Mouse (Mus musculus) layer of hippocampus, adult 11-12 months (tissue): ENCODE measurements at regions not wholly inside any gene's neighbourhood (a gene's known extent, or its start where the extent isn't known, plus 50 kb on each side); places are given as distances from the start of the nearest gene placed in this dataset.

Experiments
- DNase-seq: peaks from one replicate; pipeline ENCODE4 v3.0.0; 2022; ENCODE audit warnings: low spot score

DNA sequence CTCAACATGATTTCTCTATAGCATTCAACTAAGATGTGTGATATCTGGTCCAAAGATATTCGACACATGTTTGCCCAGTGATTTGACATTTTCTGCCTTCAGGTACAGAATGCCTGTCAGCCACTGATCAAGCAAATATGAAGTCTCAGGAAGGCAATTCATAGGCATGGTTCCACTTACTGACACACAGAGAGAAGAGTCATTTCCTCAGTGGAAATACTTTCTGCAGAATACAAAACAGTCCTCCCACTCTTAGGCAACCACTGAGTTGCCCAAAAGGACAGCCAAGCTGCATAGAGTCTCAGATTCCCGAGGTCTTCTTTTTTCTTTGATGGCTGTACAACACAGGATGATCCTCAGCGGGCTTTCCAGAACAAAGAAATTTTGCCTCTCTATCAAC is 110.9 kb downstream of the Ndufa4 start:
- no peak for DNase-seq

DNA sequence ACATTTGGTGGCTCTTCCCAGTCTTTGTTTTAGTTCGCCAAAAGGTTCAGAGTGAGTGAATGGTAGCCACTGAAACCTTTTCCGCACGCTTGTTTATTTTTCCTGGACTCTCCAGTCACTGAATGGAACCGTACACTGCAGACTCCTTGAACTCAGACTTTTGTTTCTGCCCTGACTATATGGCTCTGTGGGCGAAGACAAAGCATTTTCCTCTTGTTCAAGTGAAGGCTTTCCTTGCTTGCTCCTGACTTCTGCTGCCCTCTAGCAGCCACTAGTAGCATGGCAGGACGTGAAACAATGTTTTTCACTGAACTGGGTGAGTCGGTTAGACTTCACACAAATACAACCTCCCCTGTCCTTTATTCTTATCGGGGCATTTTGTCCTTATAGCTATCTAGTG is 113.9 kb downstream of the Ndufa4 start:
- peak; percentile 35 for DNase-seq

DNA sequence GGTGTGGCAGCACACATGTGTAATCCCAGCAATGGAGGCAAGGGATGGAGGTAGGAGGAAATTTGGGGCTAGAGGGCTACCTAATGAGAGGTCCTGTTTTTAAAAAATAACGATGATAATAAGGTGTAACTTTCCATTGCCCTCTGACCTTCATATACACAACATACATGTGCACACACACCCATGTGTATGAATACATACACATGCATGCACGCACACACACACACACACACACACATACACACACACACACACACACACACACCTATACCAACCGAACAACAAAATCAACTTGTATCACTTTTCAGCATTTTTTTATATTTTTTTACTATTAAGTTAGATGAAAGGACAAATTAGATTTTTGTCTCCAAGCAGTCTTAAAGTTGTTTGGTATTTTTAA is 115.1 kb downstream of the Ndufa4 start:
- no peak for DNase-seq

DNA sequence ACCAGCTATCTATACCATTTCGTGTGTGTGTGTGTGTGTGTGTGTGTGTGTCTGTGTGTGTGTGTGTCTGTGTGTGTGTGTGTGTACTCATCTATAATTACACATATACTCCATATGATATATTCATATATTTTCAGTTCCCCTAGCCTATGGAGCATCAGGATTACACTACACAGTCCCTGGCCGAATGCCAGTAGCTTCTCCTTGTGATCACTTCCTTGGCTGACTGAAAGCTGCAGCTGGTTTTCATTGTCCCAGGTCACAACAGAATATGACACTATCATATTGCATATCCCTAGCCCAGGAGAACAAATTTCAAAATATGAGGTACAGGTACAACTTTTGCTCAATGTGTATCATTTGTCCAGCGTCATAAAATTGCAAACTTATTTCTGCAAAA is 116.2 kb downstream of the Ndufa4 start:
- no peak for DNase-seq

DNA sequence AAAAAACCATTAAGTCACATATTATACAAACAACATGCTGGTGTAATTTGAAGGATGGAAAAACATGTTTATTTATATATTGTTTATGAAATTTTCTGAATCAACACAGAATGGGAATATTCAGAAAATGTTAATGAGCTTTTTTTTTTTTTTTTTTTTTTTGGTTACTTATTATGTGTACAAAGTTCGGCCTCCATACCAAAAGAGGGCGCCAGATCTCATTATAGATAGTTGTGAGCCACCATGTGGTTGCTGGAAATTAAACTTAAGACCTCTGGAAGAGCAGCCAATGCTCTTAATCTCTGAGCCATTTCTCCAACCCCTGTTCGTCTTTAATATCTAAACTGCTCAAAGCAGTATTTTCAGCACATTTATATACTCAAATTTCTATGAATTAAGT is 133.3 kb downstream of the Ndufa4 start:
- no peak for DNase-seq

DNA sequence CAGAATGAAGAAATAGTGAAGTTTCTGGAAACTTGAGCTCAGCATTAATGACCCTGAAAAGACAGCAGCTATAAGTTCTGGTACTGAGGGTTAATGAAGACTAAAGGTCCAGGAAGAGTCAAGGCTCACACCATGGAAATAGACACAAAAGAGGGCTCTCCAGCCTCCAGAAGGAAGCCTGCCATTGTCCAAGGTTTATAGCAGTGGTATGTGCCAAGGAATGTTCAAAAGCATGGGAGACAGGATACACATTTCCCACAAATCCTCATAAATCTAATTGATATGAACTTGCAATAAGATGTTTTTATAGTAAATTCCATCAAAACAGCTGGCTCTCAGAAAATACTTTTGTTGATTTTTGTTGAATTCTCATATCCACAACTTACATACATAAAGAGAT is 144.4 kb downstream of the Ndufa4 start:
- no peak for DNase-seq

DNA sequence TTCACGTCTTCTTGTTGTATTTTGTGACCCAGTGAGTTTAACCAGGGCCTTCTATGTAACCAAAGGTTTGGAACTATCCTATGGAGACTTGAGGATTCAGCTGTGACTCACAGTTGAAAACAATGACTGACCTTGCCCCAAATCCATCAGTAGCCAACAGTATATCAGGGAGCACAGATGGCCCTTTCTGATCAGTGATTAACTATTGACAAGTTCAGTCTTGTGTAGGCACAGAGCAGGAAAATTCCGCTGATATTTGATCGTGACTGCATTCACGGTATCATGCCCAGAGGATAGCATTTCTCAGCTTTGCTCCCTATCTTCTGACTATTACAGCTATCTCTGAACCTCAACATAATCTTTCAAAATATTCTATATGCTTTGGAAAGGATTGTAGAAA is 169.6 kb downstream of the Ndufa4 start:
- DNase-seq = no peak

DNA sequence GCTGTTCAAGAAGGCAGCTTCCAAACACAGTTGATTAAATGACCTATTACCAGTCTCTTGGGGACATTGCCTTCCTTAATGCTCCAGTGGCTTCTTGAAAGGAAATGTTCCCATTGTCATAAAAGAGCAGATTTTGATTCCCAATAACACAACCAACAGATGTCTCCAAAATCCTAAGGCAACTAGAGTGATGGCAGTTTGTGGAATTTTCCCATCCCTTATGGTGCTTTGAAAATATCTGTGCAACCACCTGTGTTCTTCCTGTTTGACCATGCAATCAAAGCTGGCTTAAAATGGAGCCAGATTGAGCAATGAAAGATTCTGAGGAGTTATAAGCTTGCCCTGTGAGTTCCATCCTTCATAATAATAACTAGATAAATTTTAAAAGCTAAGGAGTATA is 176.2 kb downstream of the Ndufa4 start:
- DNase-seq = peak; percentile 47

DNA sequence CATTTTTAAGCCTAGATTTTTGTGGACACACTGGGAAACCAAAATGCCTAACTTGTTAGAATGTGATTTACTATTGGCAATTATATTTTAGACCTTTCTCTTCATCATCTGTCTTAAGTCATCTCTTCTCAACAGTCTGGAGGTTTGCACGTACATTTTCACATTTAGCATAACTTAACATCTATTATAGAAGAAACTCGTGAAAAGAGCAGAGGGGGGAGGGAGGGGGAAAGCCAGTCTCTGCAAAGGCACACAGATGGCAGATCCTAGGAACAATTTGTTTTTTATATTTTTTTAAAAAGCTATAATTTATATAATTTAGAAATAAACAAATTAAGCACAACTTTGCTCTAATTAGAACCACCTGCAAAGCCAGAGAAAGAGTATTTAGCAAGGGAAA is 176.6 kb downstream of the Ndufa4 start:
- no peak for DNase-seq

DNA sequence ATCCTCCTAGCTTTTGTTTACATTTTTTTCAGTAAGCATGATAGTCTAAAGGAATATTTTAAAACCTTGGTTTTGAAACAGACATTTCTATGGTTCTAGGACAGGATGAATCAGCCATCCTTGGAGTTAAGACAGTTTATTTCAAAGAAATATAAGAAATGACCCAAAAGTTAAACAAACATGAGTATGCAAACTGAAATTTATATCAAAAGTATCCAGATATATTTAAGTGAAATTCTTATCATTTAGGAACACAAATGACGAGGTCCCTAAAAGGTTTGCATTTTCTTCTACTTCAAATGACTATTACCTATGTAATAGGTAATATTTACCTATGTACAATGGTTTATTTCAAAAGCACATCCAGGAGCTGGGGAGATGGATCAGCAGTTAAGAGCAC is 179.5 kb downstream of the Ndufa4 start:
- no peak for DNase-seq

DNA sequence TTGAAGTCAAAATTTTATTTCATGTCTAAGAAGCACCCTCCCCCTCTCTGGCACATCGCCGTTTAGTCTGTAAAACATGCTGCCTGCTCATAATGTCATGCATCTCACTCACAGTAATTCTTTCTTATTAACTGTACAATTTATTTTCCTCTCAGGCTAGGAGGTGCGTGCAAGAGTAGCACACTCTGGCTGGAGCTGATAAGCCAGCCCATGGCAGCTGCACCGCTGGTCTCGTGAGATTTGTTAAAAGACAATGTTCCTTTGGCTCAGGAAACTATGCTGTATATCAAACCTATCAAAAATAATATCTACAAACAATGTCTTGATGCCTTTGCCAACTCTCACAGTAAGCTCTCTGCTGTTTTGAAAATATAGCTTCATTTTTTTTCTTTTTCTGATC is 179.9 kb downstream of the Ndufa4 start:
- DNase-seq = no peak

DNA sequence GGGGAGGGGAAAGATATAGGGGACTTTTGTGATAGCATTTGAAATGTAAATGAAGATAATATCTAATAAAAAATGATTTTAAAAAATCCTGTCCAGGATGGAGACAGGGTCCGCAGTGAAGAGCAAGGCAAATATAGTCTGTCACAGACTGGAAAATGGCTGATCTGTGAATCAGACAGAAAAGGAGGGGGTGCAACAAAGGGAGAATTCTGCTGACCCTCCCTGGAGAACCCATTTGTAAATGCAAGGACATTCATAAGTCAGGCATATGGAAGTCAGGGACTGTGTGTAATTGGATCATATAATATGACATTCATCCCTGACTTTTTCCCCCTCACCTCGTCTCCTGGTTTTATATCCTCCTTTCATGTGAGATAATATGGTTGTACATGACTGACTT is 183.8 kb downstream of the Ndufa4 start:
- DNase-seq = no peak

DNA sequence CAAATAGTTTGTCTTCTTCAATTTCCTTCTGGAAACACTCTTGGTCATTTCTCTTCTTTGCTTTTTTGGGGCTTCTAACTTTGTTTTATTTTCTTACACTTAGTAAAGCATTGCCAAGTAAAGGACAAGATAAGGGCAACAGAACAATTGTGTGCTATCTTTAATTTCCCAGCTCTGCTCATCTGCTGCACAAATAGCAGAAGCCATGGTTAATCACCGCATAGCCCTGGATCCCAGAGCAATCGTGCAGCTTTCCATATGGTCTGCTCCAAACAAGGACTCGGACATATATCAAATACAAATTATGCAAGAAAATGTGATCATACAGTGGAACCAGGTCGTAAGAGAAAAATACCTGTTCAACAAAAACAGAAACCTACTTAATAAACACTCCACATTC is 187.0 kb downstream of the Ndufa4 start:
- DNase-seq = no peak

DNA sequence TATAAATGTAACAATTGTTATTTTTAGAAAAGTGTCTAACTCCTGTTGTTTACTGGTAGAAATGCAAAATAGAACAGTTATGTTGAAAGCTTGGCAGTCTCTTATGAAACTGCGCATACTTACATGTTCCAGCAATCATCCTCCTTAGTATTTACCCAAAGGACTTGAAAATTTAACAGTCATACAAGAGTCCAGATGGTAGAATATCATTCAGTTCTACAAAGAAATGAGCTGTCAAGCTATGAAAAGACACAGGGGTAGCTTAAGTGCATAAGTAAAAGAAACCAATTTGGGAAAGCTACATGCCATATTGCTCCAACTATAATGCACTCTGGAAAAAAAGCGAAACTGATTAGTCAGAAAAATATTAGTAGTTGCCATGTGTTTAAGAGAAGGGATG is 196.7 kb downstream of the Ndufa4 start:
- no peak for DNase-seq

DNA sequence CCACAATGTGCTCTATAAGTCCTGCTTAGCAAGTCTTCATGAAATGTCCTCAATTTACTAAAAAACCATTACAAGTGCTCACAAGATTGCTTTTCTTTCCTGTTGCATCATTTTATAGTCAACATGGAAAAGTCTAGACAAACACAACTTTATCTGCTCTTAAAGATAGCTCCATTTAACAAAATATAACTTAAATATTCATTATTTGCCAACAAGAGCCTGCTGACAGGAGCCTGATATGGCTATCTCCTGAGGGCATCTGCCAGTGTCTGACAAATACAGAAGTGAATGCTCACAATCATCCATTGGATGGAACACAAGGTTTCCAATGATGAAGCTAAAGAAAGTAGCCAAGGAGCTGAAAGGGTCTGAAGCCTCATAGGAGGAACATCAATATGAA is 197.8 kb downstream of the Ndufa4 start:
- no peak for DNase-seq
